Mouse (Mus musculus): Measurements from ENCODE around the gene Socs5. TPM values are rescaled to one million over a fixed set of nuclear protein-coding genes. Genes with fewer than 3 reads are reported as not detected.

Socs5 gene
- polyA plus RNA-seq, 1 experiment from 2014 or later = 15.6 TPM

GRCm38 (mm10) chr17:87096951-87097350 is 10.5 kb upstream of the Socs5 start:
- H3K9me3 ChIP-seq (ENCODE audit: control insufficient read depth, low read length) = no peaks in the 10 kb centered on the region
- no peak overlapping the region for H3K4me2 ChIP-seq (ENCODE audit: low read length)
- no peak overlapping the region for H3K4me3 ChIP-seq (ENCODE audit: control insufficient read depth in 1 of 2, insufficient read depth in 1 of 2, low read depth in 1 of 2, low read length in 2 of 2)
- H3K9ac ChIP-seq (ENCODE audit: low read length) = no peak overlapping the region
- H3K27me3 ChIP-seq (ENCODE audit: control insufficient read depth, insufficient read depth, low read length) = 0 out of 2 replicates have a peak, but pooled peaks cover 5% of the 10 kb centered on the region
- H3K36me3 ChIP-seq (ENCODE audit: control insufficient read depth, insufficient read depth, low read length) = no peaks in the 10 kb centered on the region
- no peak for ATAC-seq (ENCODE audit: insufficient number of reproducible peaks, insufficient read depth, low FRiP score, low read depth)
- peaks cover 6 to 11% of the 10 kb centered on the region in 2 experiments for H3K4me1 ChIP-seq (ENCODE audit: control insufficient read depth in 2 of 2, insufficient read depth in 2 of 2, low read length in 2 of 2)
- H3K27ac ChIP-seq (replicated peaks in 1 of 2; ENCODE audit: control insufficient read depth in 1 of 2, insufficient read depth in 1 of 2, low read depth in 2 of 2, low read length in 2 of 2) = no peak overlapping the region
- WGBS = 45% methylated on average over 2 of the region's 2 CpGs

- Histone ChIP-seq H3K4me2 (ENCODE audit: low read length) (no peak overlapping the region), H3K27ac (replicated peaks in 1 of 2; ENCODE audit: control insufficient read depth in 1 of 2, insufficient read depth in 1 of 2, low read depth in 2 of 2, low read length in 2 of 2) (no peak overlapping the region), H3K4me3 (ENCODE audit: control insufficient read depth in 1 of 2, insufficient read depth in 1 of 2, low read depth in 1 of 2, low read length in 2 of 2) (no peak overlapping the region), H3K36me3 (ENCODE audit: control insufficient read depth, insufficient read depth, low read length) (no peaks in the 10 kb centered on the region), H3K27me3 (ENCODE audit: control insufficient read depth, insufficient read depth, low read length) (0 out of 2 replicates have a peak, but pooled peaks cover 5% of the 10 kb centered on the region), H3K9ac (ENCODE audit: low read length) (no peak overlapping the region), H3K4me1 (ENCODE audit: control insufficient read depth in 2 of 2, insufficient read depth in 2 of 2, low read length in 2 of 2) (peaks cover 8 to 11% of the 10 kb centered on the region in 2 experiments), H3K9me3 (ENCODE audit: control insufficient read depth, low read length) (no peaks in the 10 kb centered on the region)
- 84% methylated on average over 5 of the region's 5 CpGs for WGBS
- ATAC-seq (ENCODE audit: insufficient number of reproducible peaks, insufficient read depth, low FRiP score, low read depth) = no peak
Measured at GRCm38 (mm10) chr17:87097576-87097975, 9.9 kb upstream of the Socs5 start.

GRCm38 (mm10) chr17:87100947-87101346 is 6.5 kb upstream of the Socs5 start:
- Histone ChIP-seq H3K36me3 (ENCODE audit: control insufficient read depth, insufficient read depth, low read length) (no peaks in the 10 kb centered on the region), H3K4me1 (ENCODE audit: control insufficient read depth in 2 of 2, insufficient read depth in 2 of 2, low read length in 2 of 2) (peaks cover 3 to 6% of the 10 kb centered on the region in 2 experiments; a peak in 2 of 4 replicates), H3K27me3 (ENCODE audit: control insufficient read depth, insufficient read depth, low read length) (0 out of 2 replicates have a peak, but pooled peaks cover 5% of the 10 kb centered on the region), H3K9me3 (ENCODE audit: control insufficient read depth, low read length) (no peaks in the 10 kb centered on the region), H3K9ac (ENCODE audit: low read length) (no peak overlapping the region), H3K4me3 (ENCODE audit: control insufficient read depth in 1 of 2, insufficient read depth in 1 of 2, low read depth in 1 of 2, low read length in 2 of 2) (no peak overlapping the region), H3K4me2 (ENCODE audit: low read length) (no peak overlapping the region), H3K27ac (replicated peaks in 1 of 2; ENCODE audit: control insufficient read depth in 1 of 2, insufficient read depth in 1 of 2, low read depth in 2 of 2, low read length in 2 of 2) (no peak overlapping the region)
- 68% methylated on average over 4 of the region's 4 CpGs for WGBS
- no peak for ATAC-seq (ENCODE audit: insufficient number of reproducible peaks, insufficient read depth, low FRiP score, low read depth)

GRCm38 (mm10) chr17:87102636-87103035 is 4.8 kb upstream of the Socs5 start:
- H3K27me3 ChIP-seq (ENCODE audit: control insufficient read depth, insufficient read depth, low read length) = no peaks in the 10 kb centered on the region
- no peak for ATAC-seq (ENCODE audit: insufficient number of reproducible peaks, insufficient read depth, low FRiP score, low read depth)
- no peak overlapping the region for H3K27ac ChIP-seq (replicated peaks in 1 of 2; ENCODE audit: control insufficient read depth in 1 of 2, insufficient read depth in 1 of 2, low read depth in 2 of 2, low read length in 2 of 2)
- H3K4me1 ChIP-seq (ENCODE audit: control insufficient read depth in 2 of 2, insufficient read depth in 2 of 2, low read length in 2 of 2) = peaks cover 6 to 8% of the 10 kb centered on the region in 2 experiments; a peak in 3 of 4 replicates
- H3K4me2 ChIP-seq (ENCODE audit: low read length) = peak overlapping the region; percentile 26
- H3K9me3 ChIP-seq (ENCODE audit: control insufficient read depth, low read length) = no peaks in the 10 kb centered on the region
- no peaks in the 10 kb centered on the region for H3K36me3 ChIP-seq (ENCODE audit: control insufficient read depth, insufficient read depth, low read length)
- H3K9ac ChIP-seq (ENCODE audit: low read length) = no peak overlapping the region
- no peak overlapping the region for H3K4me3 ChIP-seq (ENCODE audit: control insufficient read depth in 1 of 2, insufficient read depth in 1 of 2, low read depth in 1 of 2, low read length in 2 of 2)
- WGBS = 35% methylated on average over 8 of the region's 8 CpGs

GRCm38 (mm10) chr17:87103060-87103459 is 4.4 kb upstream of the Socs5 start:
- no peaks in the 10 kb centered on the region for H3K9me3 ChIP-seq (ENCODE audit: control insufficient read depth, low read length)
- H3K4me1 ChIP-seq (ENCODE audit: control insufficient read depth in 2 of 2, insufficient read depth in 2 of 2, low read length in 2 of 2) = peaks cover 6 to 8% of the 10 kb centered on the region in 2 experiments; a peak in 3 of 4 replicates
- H3K27me3 ChIP-seq (ENCODE audit: control insufficient read depth, insufficient read depth, low read length) = no peaks in the 10 kb centered on the region
- H3K9ac ChIP-seq (ENCODE audit: low read length) = no peak overlapping the region
- 65% methylated on average over 5 of the region's 5 CpGs for WGBS
- H3K36me3 ChIP-seq (ENCODE audit: control insufficient read depth, insufficient read depth, low read length) = no peaks in the 10 kb centered on the region
- H3K27ac ChIP-seq (replicated peaks in 1 of 2; ENCODE audit: control insufficient read depth in 1 of 2, insufficient read depth in 1 of 2, low read depth in 2 of 2, low read length in 2 of 2) = no peak overlapping the region
- ATAC-seq (ENCODE audit: insufficient number of reproducible peaks, insufficient read depth, low FRiP score, low read depth) = no peak
- H3K4me3 ChIP-seq (ENCODE audit: control insufficient read depth in 1 of 2, insufficient read depth in 1 of 2, low read depth in 1 of 2, low read length in 2 of 2) = no peak overlapping the region
- H3K4me2 ChIP-seq (ENCODE audit: low read length) = peak overlapping the region; percentile 26

- no peaks in the 10 kb centered on the region for H3K27me3 ChIP-seq (ENCODE audit: control insufficient read depth, insufficient read depth, low read length)
- no peaks in the 10 kb centered on the region for H3K36me3 ChIP-seq (ENCODE audit: control insufficient read depth, insufficient read depth, low read length)
- WGBS = 92% methylated on average over 4 of the region's 4 CpGs
- no peak overlapping the region for H3K9ac ChIP-seq (ENCODE audit: low read length)
- no peak for ATAC-seq (ENCODE audit: insufficient number of reproducible peaks, insufficient read depth, low FRiP score, low read depth)
- H3K4me3 ChIP-seq (ENCODE audit: control insufficient read depth in 1 of 2, insufficient read depth in 1 of 2, low read depth in 1 of 2, low read length in 2 of 2) = no peak overlapping the region
- peaks cover 6 to 19% of the 10 kb centered on the region in 2 experiments; a peak in 3 of 4 replicates for H3K4me1 ChIP-seq (ENCODE audit: control insufficient read depth in 2 of 2, insufficient read depth in 2 of 2, low read length in 2 of 2)
- H3K4me2 ChIP-seq (ENCODE audit: low read length) = no peak overlapping the region
- H3K9me3 ChIP-seq (ENCODE audit: control insufficient read depth, low read length) = no peaks in the 10 kb centered on the region
- H3K27ac ChIP-seq (replicated peaks in 1 of 2; ENCODE audit: control insufficient read depth in 1 of 2, insufficient read depth in 1 of 2, low read depth in 2 of 2, low read length in 2 of 2) = no peak overlapping the region
Measured at GRCm38 (mm10) chr17:87104276-87104675, 3.2 kb upstream of the Socs5 start.

- 62% methylated on average over 7 of the region's 7 CpGs for WGBS
- Histone ChIP-seq H3K9ac (ENCODE audit: low read length) (peak overlapping the region; percentile 74), H3K27ac (replicated peaks in 1 of 2; ENCODE audit: control insufficient read depth in 1 of 2, insufficient read depth in 1 of 2, low read depth in 2 of 2, low read length in 2 of 2) (peak overlapping the region in 1 of 2 experiments; percentile 90; a peak in 2 of 4 replicates), H3K36me3 (ENCODE audit: control insufficient read depth, insufficient read depth, low read length) (no peaks in the 10 kb centered on the region), H3K9me3 (ENCODE audit: control insufficient read depth, low read length) (no peaks in the 10 kb centered on the region), H3K4me2 (ENCODE audit: low read length) (peak overlapping the region; percentile 74), H3K4me1 (ENCODE audit: control insufficient read depth in 2 of 2, insufficient read depth in 2 of 2, low read length in 2 of 2) (peaks cover 6 to 23% of the 10 kb centered on the region in 2 experiments; a peak in 3 of 4 replicates), H3K27me3 (ENCODE audit: control insufficient read depth, insufficient read depth, low read length) (no peaks in the 10 kb centered on the region), H3K4me3 (ENCODE audit: control insufficient read depth in 1 of 2, insufficient read depth in 1 of 2, low read depth in 1 of 2, low read length in 2 of 2) (peak overlapping the region in 1 of 2 experiments; percentile 86; a peak in 1 of 4 replicates)
- no peak for ATAC-seq (ENCODE audit: insufficient number of reproducible peaks, insufficient read depth, low FRiP score, low read depth)
Measured at GRCm38 (mm10) chr17:87105941-87106340, 1.5 kb upstream of the Socs5 start.

All from heart, embryonic 14.5 days (tissue).